Mouse (Mus musculus): ENCODE data around the gene Mrpl33.
"Not testable (repeated sequence)": the region's sequence is repeated elsewhere in the genome, so short reads cannot be mapped to it uniquely, and the experiment has no call there.

Gene Mrpl33

GRCm38 (mm10) chr5:31596481-31597429, at the start of gene Mrpl33:
TSS of gene Mrpl33 (plus strand) at chr5:31596935.
- DNase-seq (ENCODE audit: low spot score in 2 of 2), result peak; percentile 26 to 46

GRCm38 (mm10) chr5:31559401-31559800, 37.3 kb upstream of the Mrpl33 start:
- DNase-seq (ENCODE audit: low spot score in 2 of 2), result no peak

- DNase-seq (ENCODE audit: low spot score in 2 of 2), result no peak
These were observed 36.4 kb upstream of the Mrpl33 start for GRCm38 (mm10) chr5:31560352-31560751.

- DNase-seq (ENCODE audit: low spot score in 2 of 2), result peak; percentile 49 to 70
These were observed 34.6 kb upstream of the Mrpl33 start for GRCm38 (mm10) chr5:31562036-31562666.

GRCm38 (mm10) chr5:31563496-31563895, 33.2 kb upstream of the Mrpl33 start:
- DNase-seq (ENCODE audit: low spot score in 2 of 2), result peak in 1 of 2 experiments; percentile 45

- no peak for DNase-seq (ENCODE audit: low spot score in 2 of 2)
These were observed 32.8 kb upstream of the Mrpl33 start for GRCm38 (mm10) chr5:31563905-31564304.

GRCm38 (mm10) chr5:31564976-31565375, 31.8 kb upstream of the Mrpl33 start:
- DNase-seq (ENCODE audit: low spot score in 2 of 2), result peak in 1 of 2 experiments; percentile 32

- no peak for DNase-seq (ENCODE audit: low spot score in 2 of 2)
These were observed 30.7 kb upstream of the Mrpl33 start for GRCm38 (mm10) chr5:31566026-31566425.

GRCm38 (mm10) chr5:31566457-31566856, 30.3 kb upstream of the Mrpl33 start:
- DNase-seq (ENCODE audit: low spot score in 2 of 2), result no peak

- DNase-seq (ENCODE audit: low spot score in 2 of 2), result no peak
These were observed 28.6 kb upstream of the Mrpl33 start for GRCm38 (mm10) chr5:31567951-31568657.

GRCm38 (mm10) chr5:31571023-31571608, 25.6 kb upstream of the Mrpl33 start:
- DNase-seq (ENCODE audit: low spot score in 2 of 2), result peak; percentile 49 to 69

GRCm38 (mm10) chr5:31573722-31574121, 23.0 kb upstream of the Mrpl33 start:
- DNase-seq (ENCODE audit: low spot score in 2 of 2), result no peak

GRCm38 (mm10) chr5:31576539-31576975, 20.2 kb upstream of the Mrpl33 start:
- DNase-seq (ENCODE audit: low spot score in 2 of 2), result peak; percentile 72 to 78

- no peak for DNase-seq (ENCODE audit: low spot score in 2 of 2)
These were observed 15.5 kb upstream of the Mrpl33 start for GRCm38 (mm10) chr5:31581263-31581662.

GRCm38 (mm10) chr5:31581932-31582331, 14.8 kb upstream of the Mrpl33 start:
- no peak for DNase-seq (ENCODE audit: low spot score in 2 of 2)

GRCm38 (mm10) chr5:31583261-31583660, 13.5 kb upstream of the Mrpl33 start:
- no peak for DNase-seq (ENCODE audit: low spot score in 2 of 2)

- DNase-seq (ENCODE audit: low spot score in 2 of 2), result no peak
These were observed 11.2 kb upstream of the Mrpl33 start for GRCm38 (mm10) chr5:31585526-31585925.

- DNase-seq (ENCODE audit: low spot score in 2 of 2), result no peak
These were observed 8.7 kb upstream of the Mrpl33 start for GRCm38 (mm10) chr5:31588016-31588415.

GRCm38 (mm10) chr5:31588672-31589071, 8.1 kb upstream of the Mrpl33 start:
- not testable (repeated sequence) for DNase-seq (ENCODE audit: low spot score in 2 of 2)

GRCm38 (mm10) chr5:31589711-31590319, 6.9 kb upstream of the Mrpl33 start:
- DNase-seq (ENCODE audit: low spot score in 2 of 2), result peak in 1 of 2 experiments; percentile 19

GRCm38 (mm10) chr5:31591122-31591521, 5.6 kb upstream of the Mrpl33 start:
- peak in 1 of 2 experiments; percentile 21 for DNase-seq (ENCODE audit: low spot score in 2 of 2)

All from right cerebral cortex, postnatal 36 days (tissue).